Mouse (Mus musculus): ENCODE measurements at regions not wholly inside any gene's neighbourhood (a gene's known extent, or its start where the extent isn't known, plus 50 kb on each side); places are given as distances from the start of the nearest gene placed in this dataset.

DNA sequence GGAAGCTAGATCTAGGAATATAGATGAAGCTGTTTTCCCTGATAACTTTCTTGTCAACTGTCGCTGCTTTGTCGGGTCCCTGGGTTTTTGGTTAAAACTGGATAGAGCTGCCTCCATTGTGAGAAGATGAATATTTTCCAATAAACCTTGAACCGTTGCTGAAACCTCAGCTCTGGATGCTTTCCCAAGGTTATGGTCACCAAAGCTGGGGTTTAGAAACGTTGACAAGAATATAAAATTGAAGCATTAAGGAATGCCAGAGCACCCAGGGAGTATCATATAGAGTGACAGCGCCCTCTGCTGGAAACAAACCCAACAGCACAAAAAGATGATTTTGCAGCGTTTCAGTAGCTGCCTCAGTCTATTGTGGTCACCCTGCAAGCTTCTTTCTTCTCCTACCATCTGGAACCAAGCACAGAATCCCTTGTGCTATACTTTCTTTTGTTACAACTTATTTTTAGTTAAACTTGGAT is 111.7 kb upstream of the Snx19 start:
- no peak overlapping the region for H3K27ac ChIP-seq (ENCODE audit: low read length)
- H3K36me3 ChIP-seq (ENCODE audit: control insufficient read depth, insufficient read depth, low read length) = no peaks in the 10 kb centered on the region
- no peaks in the 10 kb centered on the region for H3K9me3 ChIP-seq (ENCODE audit: control insufficient read depth, low read depth, low read length)
- 39% methylated on average over 6 of the region's 6 CpGs for WGBS
- ATAC-seq (ENCODE audit: insufficient number of reproducible peaks, insufficient read depth, low FRiP score, low read depth) = no peak
- H3K4me1 ChIP-seq (ENCODE audit: control insufficient read depth, insufficient read depth, low read length) = 0 out of 2 replicates have a peak, but pooled peaks cover 3% of the 10 kb centered on the region
- no peak overlapping the region for H3K9ac ChIP-seq (replicated peaks; ENCODE audit: low read depth, low read length)
- peak overlapping the region; percentile 2 for H3K4me2 ChIP-seq (replicated peaks; ENCODE audit: low read depth, low read length)
- H3K27me3 ChIP-seq (ENCODE audit: control insufficient read depth, insufficient read depth, low read length) = no peaks in the 10 kb centered on the region
- no peak overlapping the region for H3K4me3 ChIP-seq (ENCODE audit: low read depth, low read length)

DNA sequence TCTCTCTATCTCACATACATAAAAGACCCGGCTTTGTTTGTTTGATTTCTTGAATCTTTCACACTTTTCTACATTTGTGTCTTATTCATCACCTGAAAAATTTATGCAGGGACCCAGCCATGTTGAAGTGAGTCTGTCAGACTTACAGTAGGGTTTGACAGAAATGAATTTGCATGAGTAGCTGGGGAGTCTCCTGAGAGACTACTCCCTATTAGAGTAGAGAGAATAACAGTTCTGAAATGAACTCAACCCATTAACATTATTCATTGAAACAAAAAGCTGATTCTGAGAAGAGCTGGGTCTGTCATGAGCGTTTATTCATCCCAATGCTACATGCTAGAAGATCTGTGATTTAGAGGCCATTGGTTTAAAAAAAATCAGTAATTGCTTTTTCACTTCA is 82.0 kb upstream of the Snx19 start:
- Histone ChIP-seq H3K4me2 (replicated peaks; ENCODE audit: low read depth, low read length) (no peak overlapping the region), H3K9ac (replicated peaks; ENCODE audit: low read depth, low read length) (no peak overlapping the region), H3K36me3 (ENCODE audit: control insufficient read depth, insufficient read depth, low read length) (no peaks in the 10 kb centered on the region), H3K9me3 (ENCODE audit: control insufficient read depth, low read depth, low read length) (no peaks in the 10 kb centered on the region), H3K27ac (ENCODE audit: low read length) (no peak overlapping the region), H3K27me3 (ENCODE audit: control insufficient read depth, insufficient read depth, low read length) (no peaks in the 10 kb centered on the region), H3K4me3 (ENCODE audit: low read depth, low read length) (no peak overlapping the region), H3K4me1 (ENCODE audit: control insufficient read depth, insufficient read depth, low read length) (no peaks in the 10 kb centered on the region)
- ATAC-seq (ENCODE audit: insufficient number of reproducible peaks, insufficient read depth, low FRiP score, low read depth) = no peak
- 76% methylated on average over 2 of the region's 2 CpGs for WGBS

DNA sequence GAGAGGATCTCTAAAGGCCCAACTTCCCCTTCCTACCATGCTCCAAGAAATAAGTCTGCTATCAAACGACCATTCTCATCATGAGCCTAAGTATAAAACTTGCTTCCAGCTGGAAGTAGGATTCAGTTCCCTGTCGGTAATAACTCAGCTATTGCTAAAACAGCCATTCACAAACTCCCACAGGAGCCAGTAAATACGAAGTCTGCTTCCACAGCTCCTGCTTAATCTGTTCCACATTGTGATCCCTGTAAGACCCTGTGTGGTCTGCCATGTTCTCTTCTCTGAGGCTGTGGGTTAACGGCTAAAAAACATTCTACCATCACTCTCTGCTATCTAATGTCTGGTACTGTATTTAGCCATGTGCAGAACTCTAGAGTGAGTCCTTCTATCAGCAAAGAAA is 72.9 kb upstream of the Snx19 start:
- Histone ChIP-seq H3K27ac (ENCODE audit: low read length) (no peak overlapping the region), H3K9ac (replicated peaks; ENCODE audit: low read depth, low read length) (no peak overlapping the region), H3K27me3 (ENCODE audit: control insufficient read depth, insufficient read depth, low read length) (no peaks in the 10 kb centered on the region), H3K4me2 (replicated peaks; ENCODE audit: low read depth, low read length) (no peak overlapping the region), H3K4me1 (ENCODE audit: control insufficient read depth, insufficient read depth, low read length) (no peaks in the 10 kb centered on the region), H3K4me3 (ENCODE audit: low read depth, low read length) (no peak overlapping the region), H3K36me3 (ENCODE audit: control insufficient read depth, insufficient read depth, low read length) (no peaks in the 10 kb centered on the region), H3K9me3 (ENCODE audit: control insufficient read depth, low read depth, low read length) (no peaks in the 10 kb centered on the region)
- 68% methylated on average over 4 of the region's 4 CpGs for WGBS
- no peak for ATAC-seq (ENCODE audit: insufficient number of reproducible peaks, insufficient read depth, low FRiP score, low read depth)

DNA sequence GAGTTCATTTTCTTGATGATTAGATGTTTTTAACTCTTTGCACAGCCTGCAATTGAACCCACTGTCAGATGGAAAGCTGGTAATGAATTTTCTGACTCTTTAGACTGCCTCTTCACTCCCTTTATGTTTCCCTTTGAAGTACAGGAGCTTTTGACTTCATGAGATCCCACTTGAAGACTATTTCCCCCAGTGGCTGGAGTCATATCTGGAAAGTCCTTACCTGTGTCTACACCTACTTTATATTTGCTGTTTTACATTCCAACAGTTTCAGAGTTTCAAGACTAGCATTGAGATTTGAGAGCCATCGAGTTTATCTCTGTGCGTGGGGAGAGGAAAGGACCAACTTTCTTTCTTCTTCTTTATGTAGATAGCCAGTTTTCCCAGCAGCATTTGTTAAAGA is 71.3 kb upstream of the Snx19 start:
- Histone ChIP-seq H3K9me3 (ENCODE audit: control insufficient read depth, low read depth, low read length) (no peaks in the 10 kb centered on the region), H3K4me1 (ENCODE audit: control insufficient read depth, insufficient read depth, low read length) (no peaks in the 10 kb centered on the region), H3K36me3 (ENCODE audit: control insufficient read depth, insufficient read depth, low read length) (no peaks in the 10 kb centered on the region), H3K4me2 (replicated peaks; ENCODE audit: low read depth, low read length) (no peak overlapping the region), H3K9ac (replicated peaks; ENCODE audit: low read depth, low read length) (no peak overlapping the region), H3K27me3 (ENCODE audit: control insufficient read depth, insufficient read depth, low read length) (no peaks in the 10 kb centered on the region), H3K4me3 (ENCODE audit: low read depth, low read length) (no peak overlapping the region), H3K27ac (ENCODE audit: low read length) (no peak overlapping the region)
- ATAC-seq (ENCODE audit: insufficient number of reproducible peaks, insufficient read depth, low FRiP score, low read depth) = no peak
- WGBS = 88% methylated on average over 2 of the region's 2 CpGs

DNA sequence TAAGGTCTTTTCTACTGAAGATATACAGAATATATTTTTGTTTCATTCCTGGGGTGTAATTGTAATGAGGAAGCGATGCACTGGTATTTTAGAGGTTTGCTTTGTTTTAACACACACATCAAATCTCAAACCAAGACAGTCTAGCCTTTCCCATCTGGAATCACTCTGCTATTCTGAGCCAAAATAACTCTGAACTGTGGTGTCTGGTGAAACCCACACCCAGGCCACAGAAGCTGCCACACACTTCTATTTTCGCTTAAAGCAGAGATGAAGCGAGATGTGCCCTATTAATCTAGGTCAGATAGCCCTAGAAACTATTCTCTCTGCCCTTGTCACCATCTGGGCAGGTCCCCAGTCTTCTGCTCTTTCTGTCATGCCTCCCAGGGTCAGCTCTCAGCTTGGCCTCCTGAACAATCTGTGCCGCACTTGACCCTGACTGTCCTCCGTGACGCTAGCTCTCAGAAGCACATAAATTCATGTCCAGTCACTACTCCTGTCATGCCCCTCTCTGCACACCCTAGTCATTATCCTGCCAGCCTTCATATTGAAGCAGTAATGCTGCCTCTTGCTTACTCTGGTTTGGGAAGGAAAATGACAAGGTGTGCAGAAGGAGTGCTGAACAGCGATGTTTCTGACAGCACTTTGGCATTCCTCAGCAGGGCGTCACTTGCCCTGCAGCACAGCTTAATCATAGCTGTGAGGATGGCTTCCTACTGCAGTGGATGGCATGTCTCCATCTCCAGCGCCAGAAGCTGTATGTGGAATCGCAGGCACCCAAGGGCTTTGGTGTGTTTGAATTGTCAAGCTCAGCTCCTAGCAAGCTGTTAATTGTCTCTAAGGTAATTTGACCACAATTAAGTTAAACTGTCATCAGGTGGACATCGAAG is 57.1 kb upstream of the Snx19 start:
- H3K9ac ChIP-seq (replicated peaks; ENCODE audit: low read depth, low read length) = no peak overlapping the region
- 69% methylated on average over 11 of the region's 11 CpGs for WGBS
- H3K4me2 ChIP-seq (replicated peaks; ENCODE audit: low read depth, low read length) = no peak overlapping the region
- no peak for ATAC-seq (ENCODE audit: insufficient number of reproducible peaks, insufficient read depth, low FRiP score, low read depth)
- no peaks in the 10 kb centered on the region for H3K36me3 ChIP-seq (ENCODE audit: control insufficient read depth, insufficient read depth, low read length)
- H3K9me3 ChIP-seq (ENCODE audit: control insufficient read depth, low read depth, low read length) = no peaks in the 10 kb centered on the region
- H3K4me1 ChIP-seq (ENCODE audit: control insufficient read depth, insufficient read depth, low read length) = no peaks in the 10 kb centered on the region
- no peak overlapping the region for H3K27ac ChIP-seq (ENCODE audit: low read length)
- no peaks in the 10 kb centered on the region for H3K27me3 ChIP-seq (ENCODE audit: control insufficient read depth, insufficient read depth, low read length)
- no peak overlapping the region for H3K4me3 ChIP-seq (ENCODE audit: low read depth, low read length)

DNA sequence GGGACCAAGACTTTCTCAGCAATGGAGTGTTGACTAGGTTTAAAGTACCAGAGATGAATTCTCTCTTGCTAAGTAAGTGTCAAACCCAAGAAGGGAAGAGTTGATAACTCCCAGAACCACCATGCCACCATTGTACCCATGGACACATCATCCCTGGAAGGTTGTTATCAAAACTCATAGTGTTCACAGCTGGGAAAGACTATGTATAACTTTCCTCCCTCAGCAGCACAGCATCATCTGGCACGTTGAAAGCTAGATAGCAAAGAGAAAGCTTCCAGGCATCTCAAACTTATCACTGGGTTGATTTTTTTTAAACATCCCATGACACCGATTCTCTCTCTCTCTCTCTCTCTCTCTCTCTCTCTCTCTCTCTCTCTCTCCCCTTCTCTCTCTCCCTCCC is 56.1 kb upstream of the Snx19 start:
- 65% methylated on average over 2 of the region's 2 CpGs for WGBS
- Histone ChIP-seq H3K36me3 (ENCODE audit: control insufficient read depth, insufficient read depth, low read length) (no peaks in the 10 kb centered on the region), H3K4me2 (replicated peaks; ENCODE audit: low read depth, low read length) (no peak overlapping the region), H3K27me3 (ENCODE audit: control insufficient read depth, insufficient read depth, low read length) (no peaks in the 10 kb centered on the region), H3K9me3 (ENCODE audit: control insufficient read depth, low read depth, low read length) (no peaks in the 10 kb centered on the region), H3K4me3 (ENCODE audit: low read depth, low read length) (no peak overlapping the region), H3K4me1 (ENCODE audit: control insufficient read depth, insufficient read depth, low read length) (no peaks in the 10 kb centered on the region), H3K27ac (ENCODE audit: low read length) (no peak overlapping the region), H3K9ac (replicated peaks; ENCODE audit: low read depth, low read length) (no peak overlapping the region)
- no peak for ATAC-seq (ENCODE audit: insufficient number of reproducible peaks, insufficient read depth, low FRiP score, low read depth)

DNA sequence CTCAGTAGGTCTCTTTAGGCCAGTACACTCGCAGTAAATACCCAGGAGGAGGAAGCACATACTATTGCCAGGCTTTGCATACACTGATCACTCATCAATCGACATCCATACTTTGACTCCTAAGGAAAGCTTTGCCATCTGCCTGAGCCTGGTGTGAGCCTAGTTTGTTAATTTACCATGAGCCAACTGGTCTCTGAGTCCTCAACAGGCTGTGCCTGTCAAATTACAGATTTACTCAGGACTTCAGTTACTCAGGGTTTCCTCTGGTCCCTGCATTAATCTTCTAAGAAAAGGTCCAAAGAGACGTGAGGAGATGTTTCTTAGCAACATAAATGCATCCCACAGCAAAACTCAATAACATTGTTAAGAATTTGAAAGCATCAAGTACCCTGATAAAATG is 50.0 kb upstream of the Snx19 start:
- Histone ChIP-seq H3K4me3 (ENCODE audit: low read depth, low read length) (no peak overlapping the region), H3K27me3 (ENCODE audit: control insufficient read depth, insufficient read depth, low read length) (no peaks in the 10 kb centered on the region), H3K36me3 (ENCODE audit: control insufficient read depth, insufficient read depth, low read length) (no peaks in the 10 kb centered on the region), H3K9me3 (ENCODE audit: control insufficient read depth, low read depth, low read length) (no peaks in the 10 kb centered on the region), H3K4me2 (replicated peaks; ENCODE audit: low read depth, low read length) (no peak overlapping the region), H3K9ac (replicated peaks; ENCODE audit: low read depth, low read length) (no peak overlapping the region), H3K4me1 (ENCODE audit: control insufficient read depth, insufficient read depth, low read length) (no peaks in the 10 kb centered on the region), H3K27ac (ENCODE audit: low read length) (no peak overlapping the region)
- WGBS = 73% methylated on average over 3 of the region's 3 CpGs
- ATAC-seq (ENCODE audit: insufficient number of reproducible peaks, insufficient read depth, low FRiP score, low read depth) = no peak
